Mouse (Mus musculus) myocyte (in vitro differentiated cells): Measurements from ENCODE around the gene Gm20388. TPM values are rescaled to one million over a fixed set of nuclear protein-coding genes. Genes with fewer than 3 reads are reported as not detected.

ENCODE experiments used
- H3K27me3 ChIP-seq: one replicate; pipeline ENCODE4 v1.6.1; 2011; ENCODE audit not compliant: control insufficient read depth, insufficient read depth, insufficient read length
- H3K36me3 ChIP-seq: one replicate; pipeline ENCODE4 v1.6.1; 2011; ENCODE audit not compliant: control insufficient read depth, insufficient read depth
- H3K4me2 ChIP-seq: one replicate; pipeline ENCODE4 v1.6.1; 2011; ENCODE audit warnings: low read depth, control low read depth
- H3K4me3 ChIP-seq: one replicate; pipeline ENCODE4 v1.5.1; 2011; ENCODE audit warnings: mild to moderate bottlenecking, control low read depth, moderate library complexity
- H3K79me2 ChIP-seq: one replicate; pipeline ENCODE4 v1.6.1; 2011; ENCODE audit not compliant: control insufficient read depth, insufficient read depth
- H3ac ChIP-seq: one replicate; pipeline ENCODE4 v1.6.1; 2011; ENCODE audit not compliant: control insufficient read depth, insufficient read length
- CEBPB ChIP-seq: IDR thresholded peaks from 2 replicates; pipeline ENCODE4 v1.6.1; 2011; ENCODE audit warnings: mild to moderate bottlenecking, moderate library complexity; ENCODE audit not compliant: poor library complexity, insufficient read depth, severe bottlenecking
- E2F4 ChIP-seq: IDR thresholded peaks from one replicate; pipeline ENCODE4 v1.6.1; 2011; ENCODE audit warnings: mild to moderate bottlenecking, control low read depth, moderate library complexity; ENCODE audit not compliant: insufficient read depth
- MAX ChIP-seq: IDR thresholded peaks from one replicate; pipeline ENCODE4 v1.6.1; 2011; ENCODE audit warnings: low read depth, mild to moderate bottlenecking, control low read depth
- MYOD1 ChIP-seq, 3 experiments: IDR thresholded peaks; one replicate each; pipeline ENCODE4 v1.6.1; 2011; ENCODE audit warnings: control low read depth in 2 of 3, low read depth in 2 of 3, mild to moderate bottlenecking in 2 of 3, moderate library complexity in 1 of 3; ENCODE audit not compliant: insufficient read length in 2 of 3, control insufficient read depth in 1 of 3
- MYOG ChIP-seq, 3 experiments: IDR thresholded peaks; one replicate each; pipeline ENCODE4 v1.6.1; 2011; ENCODE audit warnings: control low read depth in 2 of 3, low read depth in 2 of 3, mild to moderate bottlenecking in 2 of 3; ENCODE audit not compliant: insufficient read length in 2 of 3, control insufficient read depth in 1 of 3, insufficient read depth in 1 of 3
- POLR2A ChIP-seq: IDR thresholded peaks from one replicate; pipeline ENCODE4 v1.6.1; 2011; ENCODE audit warnings: low read depth, mild to moderate bottlenecking, control low read depth, moderate library complexity; ENCODE audit not compliant: insufficient read length
- POLR2AphosphoS2 ChIP-seq: IDR thresholded peaks from one replicate; pipeline ENCODE4 v1.6.1; 2011; ENCODE audit warnings: low read depth, control low read depth; ENCODE audit not compliant: insufficient read length
- REST ChIP-seq: IDR thresholded peaks from one replicate; pipeline ENCODE4 v1.6.1; 2011; ENCODE audit warnings: mild to moderate bottlenecking, control low read depth, moderate library complexity; ENCODE audit not compliant: insufficient read depth, insufficient read length
- SRF ChIP-seq: IDR thresholded peaks from one replicate; pipeline ENCODE4 v1.6.1; 2011; ENCODE audit warnings: low read depth; ENCODE audit not compliant: control insufficient read depth, insufficient read length
- TCF12 ChIP-seq: IDR thresholded peaks from one replicate; pipeline ENCODE4 v1.6.1; 2011; ENCODE audit warnings: mild to moderate bottlenecking, control low read depth; ENCODE audit not compliant: poor library complexity, insufficient read depth, severe bottlenecking
- TCF3 ChIP-seq: IDR thresholded peaks from one replicate; pipeline ENCODE4 v1.6.1; 2011; ENCODE audit warnings: low read depth, control low read depth; ENCODE audit not compliant: insufficient read length
- USF1 ChIP-seq: IDR thresholded peaks from one replicate; pipeline ENCODE4 v1.6.1; 2011; ENCODE audit warnings: low read depth, mild to moderate bottlenecking, control low read depth, moderate library complexity
- polyA plus RNA-seq: library from polyadenylated mRNA; unstranded; fragments of >200 nt; fragmentation: generic; extraction: Trizol; gene quantifications from one replicate; pipeline ENCODE4 v1.2.1, GENCODE M21; 2012; ENCODE audit warnings: missing spikeins

The Gm20388 gene
- polyA plus RNA-seq, 1 experiment = 15.3 TPM

GRCm38 (mm10) chr8:121124547-121125239, 1214.1 kb downstream of the Gm20388 start:
- Histone ChIP-seq H3K4me3 (peak overlapping the region; percentile 35), H3K27me3 (no peaks in the 10 kb centered on the region), H3K4me2 (peak overlapping the region; percentile 91), H3K79me2 (peaks cover 18% of the 10 kb centered on the region), H3ac (peak overlapping the region; percentile 37), H3K36me3 (no peaks in the 10 kb centered on the region)
- peak in 1 of 3 experiments; percentile 5 for TF ChIP-seq MYOD1 (IDR thresholded peaks at IDR 0.05; ENCODE audit: control insufficient read depth in 1 of 3, insufficient read length in 2 of 3, low read depth in 2 of 3)
- TF ChIP-seq SRF = no peak
- peak; percentile 24 for TF ChIP-seq POLR2AphosphoS2

- Histone ChIP-seq H3K4me3 (peak overlapping the region; percentile 35), H3K36me3 (no peaks in the 10 kb centered on the region), H3K4me2 (peak overlapping the region; percentile 91), H3K79me2 (peaks cover 11% of the 10 kb centered on the region), H3K27me3 (no peaks in the 10 kb centered on the region), H3ac (peak overlapping the region; percentile 37)
- TF ChIP-seq POLR2AphosphoS2 (peak; percentile 91), MAX (no peak), MYOG (IDR thresholded peaks at IDR 0.05; ENCODE audit: control insufficient read depth in 1 of 3, insufficient read depth in 1 of 3, insufficient read length in 2 of 3, low read depth in 2 of 3) (no peak), TCF12 (no peak), SRF (peak; percentile 47), USF1 (no peak), MYOD1 (IDR thresholded peaks at IDR 0.05; ENCODE audit: control insufficient read depth in 1 of 3, insufficient read length in 2 of 3, low read depth in 2 of 3) (no peak), TCF3 (no peak), CEBPB (no peak), REST (no peak), POLR2A (peak; percentile 94), E2F4 (no peak)
Observed at GRCm38 (mm10) chr8:121125311-121125876, 1214.8 kb downstream of the Gm20388 start.

GRCm38 (mm10) chr8:121126191-121126590, 1215.5 kb downstream of the Gm20388 start:
- H3K4me3 ChIP-seq = peak overlapping the region; percentile 35
- peak overlapping the region; percentile 37 for H3ac ChIP-seq
- H3K79me2 ChIP-seq = peaks cover 4% of the 10 kb centered on the region
- peak overlapping the region; percentile 91 for H3K4me2 ChIP-seq
- H3K36me3 ChIP-seq = no peaks in the 10 kb centered on the region
- TF ChIP-seq TCF12 = no peak
- no peak for TF ChIP-seq SRF
- no peak for TF ChIP-seq MYOG (IDR thresholded peaks at IDR 0.05; ENCODE audit: control insufficient read depth in 1 of 3, insufficient read depth in 1 of 3, insufficient read length in 2 of 3, low read depth in 2 of 3)
- no peak for TF ChIP-seq USF1
- no peak for TF ChIP-seq POLR2AphosphoS2
- no peak for TF ChIP-seq REST
- TF ChIP-seq E2F4 = no peak
- TF ChIP-seq CEBPB = no peak
- no peak for TF ChIP-seq POLR2A
- no peak for TF ChIP-seq MYOD1 (IDR thresholded peaks at IDR 0.05; ENCODE audit: control insufficient read depth in 1 of 3, insufficient read length in 2 of 3, low read depth in 2 of 3)
- TF ChIP-seq MAX = no peak
- no peak for TF ChIP-seq TCF3
- no peaks in the 10 kb centered on the region for H3K27me3 ChIP-seq

- no peaks in the 10 kb centered on the region for H3K27me3 ChIP-seq
- peak overlapping the region; percentile 91 for H3K4me2 ChIP-seq
- H3ac ChIP-seq = no peak overlapping the region
- no peaks in the 10 kb centered on the region for H3K36me3 ChIP-seq
- H3K79me2 ChIP-seq = no peaks in the 10 kb centered on the region
- TF ChIP-seq SRF = no peak
- TF ChIP-seq POLR2A = no peak
- no peak for TF ChIP-seq CEBPB
- TF ChIP-seq MYOG (IDR thresholded peaks at IDR 0.05; ENCODE audit: control insufficient read depth in 1 of 3, insufficient read depth in 1 of 3, insufficient read length in 2 of 3, low read depth in 2 of 3) = no peak
- no peak for TF ChIP-seq POLR2AphosphoS2
- TF ChIP-seq USF1 = no peak
- TF ChIP-seq E2F4 = no peak
- TF ChIP-seq REST = no peak
- TF ChIP-seq TCF3 = no peak
- peak overlapping the region; percentile 35 for H3K4me3 ChIP-seq
Observed at GRCm38 (mm10) chr8:121126694-121127093, 1216.1 kb downstream of the Gm20388 start.
